Mouse (Mus musculus): ENCODE measurements around the gene Dnajc13. TPM values are rescaled to one million over a fixed set of nuclear protein-coding genes. Genes with fewer than 3 reads are reported as not detected.

Dnajc13 gene
- polyA plus RNA-seq (2014; fragmentation: Illumina TruSeq; extraction: RNeasy Lipid Tissue Mini Kit (QIAGEN cat#74804); ENCODE audit: low read depth, low replicate concordance) = 63.9 TPM

DNA sequence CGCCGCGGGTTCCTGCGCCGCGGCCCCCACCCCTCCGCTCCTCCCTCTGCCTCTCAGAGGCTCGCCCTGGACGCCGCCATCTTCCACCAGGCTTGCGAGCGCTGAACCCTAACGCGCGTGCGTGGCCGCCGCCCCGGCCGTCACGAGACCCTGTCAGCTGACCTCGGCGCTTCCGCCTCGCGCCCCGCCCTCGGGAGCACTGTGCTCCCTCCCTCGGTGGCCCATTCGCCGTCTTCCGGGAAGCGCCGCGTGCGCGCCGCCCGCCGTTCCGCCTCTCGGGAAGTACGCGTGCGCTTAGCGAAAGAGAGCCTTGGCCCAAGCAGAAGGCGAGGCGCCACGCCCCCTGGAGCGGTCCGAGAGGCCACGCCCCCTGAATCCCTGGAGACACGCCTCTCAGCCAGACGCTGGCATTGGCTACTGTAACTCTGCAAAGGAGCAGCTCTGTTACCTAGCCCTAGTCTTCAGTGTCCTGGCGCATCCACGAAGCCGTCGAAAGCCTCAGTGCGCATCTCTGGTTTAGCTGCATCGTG, at the start of gene Dnajc13:
Dnajc13 (minus strand) TSS at position 108 of the 530 bp plus-strand sequence.

DNA sequence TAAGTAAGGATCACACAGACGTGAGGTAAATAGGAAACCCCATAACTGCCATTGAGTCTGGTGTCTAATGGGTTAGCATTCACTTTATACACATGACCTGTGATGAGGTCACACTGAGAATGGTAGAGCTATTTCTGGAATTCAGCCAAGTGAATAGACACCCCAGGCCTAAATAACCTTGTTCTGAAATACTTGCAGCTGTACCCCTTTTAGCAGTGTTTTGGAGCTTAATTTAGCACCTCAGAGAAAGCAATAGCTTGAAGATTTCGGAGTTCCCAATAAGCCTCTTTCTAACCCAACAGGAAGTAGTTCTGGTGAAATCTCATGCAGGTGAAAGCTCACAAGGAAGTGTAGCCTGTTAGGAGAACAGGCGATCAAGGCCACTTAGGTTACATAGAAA, 135.9 kb downstream of the Dnajc13 start, which contains the start of gene Ackr4:
Ackr4 (minus strand) TSS at position 101 of the 400 bp plus-strand sequence.

Other genes starting within 250 kb of the Dnajc13 start
- gene Gm28305, start 222.3 kb downstream of the Dnajc13 start, polyA plus RNA-seq (2014; fragmentation: Illumina TruSeq; extraction: RNeasy Lipid Tissue Mini Kit (QIAGEN cat#74804); ENCODE audit: low read depth, low replicate concordance) = not detected
- 80.9 TPM for gene Uba5, start 199.8 kb downstream of the Dnajc13 start, polyA plus RNA-seq (2014; fragmentation: Illumina TruSeq; extraction: RNeasy Lipid Tissue Mini Kit (QIAGEN cat#74804); ENCODE audit: low read depth, low replicate concordance)
- gene Acad11, start 199.6 kb downstream of the Dnajc13 start, polyA plus RNA-seq (2014; fragmentation: Illumina TruSeq; extraction: RNeasy Lipid Tissue Mini Kit (QIAGEN cat#74804); ENCODE audit: low read depth, low replicate concordance) = 68.1 TPM
- 0.47 TPM for gene Ackr4, start 136.0 kb downstream of the Dnajc13 start, polyA plus RNA-seq (2014; fragmentation: Illumina TruSeq; extraction: RNeasy Lipid Tissue Mini Kit (QIAGEN cat#74804); ENCODE audit: low read depth, low replicate concordance)
- gene Acpp, start 74.8 kb upstream of the Dnajc13 start, polyA plus RNA-seq (2014; fragmentation: Illumina TruSeq; extraction: RNeasy Lipid Tissue Mini Kit (QIAGEN cat#74804); ENCODE audit: low read depth, low replicate concordance) = 27.6 TPM